Comparison of ENCODE assay signal across 21 mouse cellular contexts in genomic region chr4:44551470-44551869, GRCm38 (mm10).
DNase-seq lines count a peak whose midpoint lies in the region; ATAC-seq lines count a peak whose summit lies in the region.
"Had no signal": no experiment of that assay in that cellular context is flagged by ENCODE, and none has a peak within 500 bp of the region (broad histone marks: within the 10 kb centered on the region; RNA-seq: fewer than 3 reads in every experiment).

No protein-coding gene starts in this region.

- no peak overlapping the region for H3K9ac ChIP-seq in neural tube, embryonic 12.5 days
- H3K9ac ChIP-seq in neural tube, embryonic 14.5 days (replicated peaks; ENCODE audit: low read depth, low read length) = no peak overlapping the region
- H3K9ac ChIP-seq: embryonic facial prominence, embryonic 12.5 days; forebrain, embryonic 13.5 days; forebrain, embryonic 15.5 days; forebrain, postnatal 0 days had no signal

- H3K27me3 ChIP-seq in neural tube, embryonic 12.5 days (replicated peaks) = no peaks in the 10 kb centered on the region
- H3K27me3 ChIP-seq in neural tube, embryonic 14.5 days (ENCODE audit: control insufficient read depth, insufficient read depth, low read length) = no peaks in the 10 kb centered on the region
- H3K27me3 ChIP-seq: CH12.LX; forebrain, embryonic 15.5 days had no signal

- no peak for DNase-seq in neural tube, embryonic 10.5 days (ENCODE audit: extremely low spot score, low spot score)
- no peak for DNase-seq in ovary, postnatal 36 days (ENCODE audit: low spot score)
- no peak for DNase-seq in adrenal gland, adult 2 months
- DNase-seq: adrenal gland, adult 8-10 months; adrenal gland, postnatal 14 days; adrenal gland, postnatal 36 days; B cell, adult 2 months; cerebellum, adult 11-12 months; cerebellum, adult 2 months; cerebellum, adult 9-10 months; cerebellum, postnatal 10 days; cerebellum, postnatal 25 days; forebrain, postnatal 0 days had no signal

- H3K4me2 ChIP-seq in neural tube, embryonic 12.5 days (replicated peaks) = no peak overlapping the region
- no peak overlapping the region for H3K4me2 ChIP-seq in neural tube, embryonic 14.5 days (ENCODE audit: low read depth, low read length)
- H3K4me2 ChIP-seq: embryonic facial prominence, embryonic 12.5 days; forebrain, embryonic 13.5 days; forebrain, embryonic 15.5 days had no signal

- no peak overlapping the region for H3K4me3 ChIP-seq in neural tube, embryonic 12.5 days
- no peak overlapping the region for H3K4me3 ChIP-seq in neural tube, embryonic 14.5 days (ENCODE audit: low read depth, low read length)
- H3K4me3 ChIP-seq: embryonic facial prominence, embryonic 10.5 days; embryonic facial prominence, embryonic 12.5 days; forebrain, embryonic 13.5 days; forebrain, embryonic 15.5 days had no signal

- no peaks in the 10 kb centered on the region for H3K9me3 ChIP-seq in neural tube, embryonic 12.5 days
- H3K9me3 ChIP-seq in neural tube, embryonic 14.5 days (ENCODE audit: control insufficient read depth, low read length) = no peaks in the 10 kb centered on the region
- H3K9me3 ChIP-seq: embryonic facial prominence, embryonic 10.5 days; embryonic facial prominence, embryonic 12.5 days; forebrain, embryonic 13.5 days; forebrain, embryonic 15.5 days had no signal

- no peaks in the 10 kb centered on the region for H3K36me3 ChIP-seq in neural tube, embryonic 12.5 days
- no peaks in the 10 kb centered on the region for H3K36me3 ChIP-seq in neural tube, embryonic 14.5 days (ENCODE audit: control insufficient read depth, insufficient read depth, low read length)
- H3K36me3 ChIP-seq: embryonic facial prominence, embryonic 10.5 days; embryonic facial prominence, embryonic 12.5 days; forebrain, embryonic 15.5 days had no signal

- H3K27ac ChIP-seq in neural tube, embryonic 12.5 days = peak overlapping the region; percentile 10; the same call in 1 of the 2 replicates
- 0 out of 2 replicates have a peak overlapping the region, but pooled peaks have one; percentile 3 for H3K27ac ChIP-seq in neural tube, embryonic 14.5 days (ENCODE audit: low read depth, low read length)
- H3K27ac ChIP-seq: embryonic facial prominence, embryonic 10.5 days; embryonic facial prominence, embryonic 12.5 days; forebrain, embryonic 13.5 days; forebrain, embryonic 15.5 days had no signal

- WGBS in neural tube, embryonic 12.5 days = 53% methylated on average over 12 of the region's 12 CpGs
- WGBS in neural tube, embryonic 14.5 days = 56% methylated on average over 12 of the region's 12 CpGs

- H3K4me1 ChIP-seq in neural tube, embryonic 12.5 days = no peaks in the 10 kb centered on the region
- H3K4me1 ChIP-seq in neural tube, embryonic 14.5 days (ENCODE audit: control insufficient read depth, insufficient read depth, low read length) = no peaks in the 10 kb centered on the region
- H3K4me1 ChIP-seq: embryonic facial prominence, embryonic 10.5 days; embryonic facial prominence, embryonic 12.5 days; forebrain, embryonic 13.5 days; forebrain, embryonic 15.5 days had no signal

- ATAC-seq in neural tube, embryonic 12.5 days (ENCODE audit: low FRiP score, low read depth) = no peak
- ATAC-seq in neural tube, embryonic 14.5 days (ENCODE audit: low read depth) = peak; percentile 51; the same call in 1 of the 2 replicates
- ATAC-seq: CD4-positive, CD25-positive, alpha-beta regulatory T cell, adult 4 months; forebrain, embryonic 13.5 days; forebrain, embryonic 15.5 days; forebrain, postnatal 0 days had no signal
